Mouse (Mus musculus): ENCODE results near the gene Gna15. TPM values are rescaled to one million over a fixed set of nuclear protein-coding genes. Genes with fewer than 3 reads are reported as not detected.

Gene Gna15
- total RNA-seq, 2 experiments from 2014 or later: 0.73 to 0.76 TPM

GRCm38 (mm10) chr10:81534826-81535225, 10.8 kb upstream of the Gna15 start:
- no peak for DNase-seq
- intact Hi-C loops (cut with DNase I): no loop called here

GRCm38 (mm10) chr10:81526779-81527178, 2.8 kb upstream of the Gna15 start:
- intact Hi-C loops (cut with DNase I): loop anchor here (1.0 kb wide), 1 partner anchor 24 kb away; no protein-coding TSS in a partner anchor
- DNase-seq: peak; percentile 85 to 93

- no peak for DNase-seq
- intact Hi-C loops (cut with DNase I): no loop called here
Measured at GRCm38 (mm10) chr10:81525017-81525694, 1.1 kb upstream of the Gna15 start.

GRCm38 (mm10) chr10:81523570-81523969, 455 bp downstream of the Gna15 start:
- DNase-seq: no peak
- intact Hi-C loops (cut with DNase I): no loop called here

- intact Hi-C loops (cut with DNase I): no loop called here
Measured at GRCm38 (mm10) chr10:81523142-81523541, 883 bp downstream of the Gna15 start.

GRCm38 (mm10) chr10:81519978-81520365, 4.1 kb downstream of the Gna15 start:
- intact Hi-C loops (cut with DNase I): no loop called here
- no peak for DNase-seq

More at GRCm38 (mm10) chr10:81523142-81523541, 883 bp downstream of the Gna15 start:
- no peak for DNase-seq

GRCm38 (mm10) chr10:81519227-81519977, 4.6 kb downstream of the Gna15 start:
- DNase-seq: no peak
- intact Hi-C loops (cut with DNase I): no loop called here

GRCm38 (mm10) chr10:81518546-81518945, 5.5 kb downstream of the Gna15 start:
- DNase-seq: peak; percentile 73 to 81
- intact Hi-C loops (cut with DNase I): no loop called here

- DNase-seq: no peak
- intact Hi-C loops (cut with DNase I): no loop called here
Measured at GRCm38 (mm10) chr10:81517227-81517626, 6.8 kb downstream of the Gna15 start.

- intact Hi-C loops (cut with DNase I): no loop called here
- no peak for DNase-seq
Measured at GRCm38 (mm10) chr10:81513798-81514197, 10.2 kb downstream of the Gna15 start.

GRCm38 (mm10) chr10:81510246-81510810, 13.7 kb downstream of the Gna15 start:
- DNase-seq: no peak
- intact Hi-C loops (cut with DNase I): no loop called here

- intact Hi-C loops (cut with DNase I): no loop called here
- DNase-seq: no peak
Measured at GRCm38 (mm10) chr10:81507691-81508489, 16.1 kb downstream of the Gna15 start.

GRCm38 (mm10) chr10:81507095-81507494, 16.9 kb downstream of the Gna15 start:
- no peak for DNase-seq
- intact Hi-C loops (cut with DNase I): no loop called here

GRCm38 (mm10) chr10:81505016-81505664, 18.9 kb downstream of the Gna15 start:
- no peak for DNase-seq
- intact Hi-C loops (cut with DNase I): no loop called here

GRCm38 (mm10) chr10:81502658-81503057, 21.4 kb downstream of the Gna15 start:
- intact Hi-C loops (cut with DNase I): loop anchor here (1.0 to 5.0 kb wide), 4 partner anchors 24 to 670 kb away; partner anchors contain the start of gene Tle6
- DNase-seq: peak; percentile 90 to 96

GRCm38 (mm10) chr10:81501863-81502262, 22.2 kb downstream of the Gna15 start:
- intact Hi-C loops (cut with DNase I): loop anchor here (1.0 to 5.0 kb wide), 4 partner anchors 24 to 670 kb away; partner anchors contain the start of gene Tle6
- DNase-seq: no peak

GRCm38 (mm10) chr10:81500032-81500431, 24.0 kb downstream of the Gna15 start, which contains the start of gene S1pr4:
Gene S1pr4 (minus strand): TSS chr10:81500132.
- intact Hi-C loops (cut with DNase I): loop anchor here (5.0 kb wide), 2 partner anchors 102 to 672 kb away; partner anchors contain the start of gene Tle6
- DNase-seq: no peak

GRCm38 (mm10) chr10:81499250-81499901, 24.6 kb downstream of the Gna15 start:
- intact Hi-C loops (cut with DNase I): no loop called here
- DNase-seq: no peak

Measured in heart, postnatal 14 days (tissue).